Mouse (Mus musculus): ENCODE data around the gene Socs2. TPM values are rescaled to one million over a fixed set of nuclear protein-coding genes. Genes with fewer than 3 reads are reported as not detected.

Gene Socs2
- total RNA-seq, 2 experiments from 2014 or later = 34.3 to 39.3 TPM

DNA sequence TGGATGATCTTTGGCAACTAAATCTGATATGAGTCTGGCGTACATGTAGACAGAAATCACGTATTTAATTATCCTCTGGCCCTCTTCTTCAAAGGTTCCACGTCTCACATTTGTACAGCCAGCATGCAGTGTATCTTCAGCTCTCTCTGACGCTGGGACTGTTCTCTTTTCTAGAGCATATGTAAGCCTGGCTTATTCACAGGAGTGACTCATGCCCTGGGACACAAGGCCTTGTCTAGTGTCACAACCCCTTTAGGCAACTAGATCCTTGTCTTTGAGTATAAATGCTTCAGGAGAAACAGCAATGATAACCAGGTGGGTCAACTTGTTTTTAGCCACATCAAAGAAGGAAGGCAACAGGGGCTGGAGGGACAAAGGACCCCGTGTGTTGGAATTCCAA, 5.7 kb upstream of the Socs2 start:
- DNase-seq = no peak

- no peak for DNase-seq
These were observed 3.3 kb upstream of the Socs2 start for GRCm38 (mm10) chr10:95420284-95420683.

- no peak for DNase-seq
These were observed 2.7 kb upstream of the Socs2 start for GRCm38 (mm10) chr10:95419726-95420125.

DNA sequence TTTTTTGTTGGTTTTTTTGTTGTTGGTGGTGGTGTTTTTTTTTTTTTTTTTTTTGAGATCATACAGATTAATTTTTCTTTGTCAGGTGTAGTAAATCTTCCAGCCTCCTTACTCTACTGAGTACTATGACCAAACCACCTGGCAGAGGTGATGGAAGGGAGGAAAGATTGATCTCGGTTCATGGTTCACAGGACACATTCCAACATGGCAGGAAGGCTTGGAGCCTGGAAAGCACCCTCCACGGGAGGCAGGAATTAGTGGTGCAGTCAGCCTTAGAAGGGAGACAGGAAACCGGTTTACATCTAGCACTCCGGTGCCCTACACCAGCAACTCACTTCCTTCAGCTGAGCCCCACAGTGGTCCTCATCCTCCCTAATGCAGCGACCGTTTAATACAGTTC, 1.7 kb upstream of the Socs2 start:
- no peak for DNase-seq

DNA sequence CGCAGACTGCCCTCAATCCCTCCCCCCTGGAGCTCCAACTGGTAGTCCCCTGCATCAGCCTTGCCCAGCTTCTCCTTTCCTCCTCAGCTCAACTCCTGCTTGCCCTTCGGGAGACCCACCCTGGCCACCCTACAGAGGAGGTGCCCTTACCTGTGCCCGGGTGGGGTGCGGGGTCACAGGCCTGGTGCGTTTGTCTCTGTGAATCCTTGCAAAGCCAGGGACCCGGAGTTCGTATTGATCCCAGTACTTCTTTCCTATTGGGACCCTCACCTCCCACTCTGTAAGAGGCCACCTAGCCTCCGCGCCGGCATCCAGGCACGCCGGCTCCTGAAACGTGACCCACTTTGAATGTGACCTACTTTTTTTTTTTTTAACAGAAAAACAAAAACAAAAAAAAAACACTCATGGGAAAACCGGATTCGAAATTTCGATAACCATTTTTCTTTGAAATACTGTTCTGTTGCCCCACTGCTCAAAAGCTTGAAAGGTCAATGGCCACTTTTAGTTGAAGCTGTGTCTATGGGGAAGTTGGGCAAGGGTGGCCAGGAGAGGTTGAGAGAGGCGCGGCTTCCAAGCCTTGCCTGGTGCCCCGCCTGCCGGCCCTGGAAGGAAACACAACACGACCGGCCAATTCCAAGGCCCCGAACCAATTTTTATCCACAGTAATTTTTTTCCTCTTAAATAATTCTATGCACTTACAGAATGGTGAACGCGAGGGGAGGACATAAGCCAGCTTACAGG, 686 bp upstream of the Socs2 start:
- peak; percentile 82 to 90 for DNase-seq

GRCm38 (mm10) chr10:95416361-95416684, 657 bp downstream of the Socs2 start:
- DNase-seq = no peak

- peak; percentile 76 for DNase-seq
These were observed 1.2 kb downstream of the Socs2 start for GRCm38 (mm10) chr10:95415533-95416360.

GRCm38 (mm10) chr10:95415159-95415532, 1.8 kb downstream of the Socs2 start:
- peak; percentile 56 to 74 for DNase-seq

DNA sequence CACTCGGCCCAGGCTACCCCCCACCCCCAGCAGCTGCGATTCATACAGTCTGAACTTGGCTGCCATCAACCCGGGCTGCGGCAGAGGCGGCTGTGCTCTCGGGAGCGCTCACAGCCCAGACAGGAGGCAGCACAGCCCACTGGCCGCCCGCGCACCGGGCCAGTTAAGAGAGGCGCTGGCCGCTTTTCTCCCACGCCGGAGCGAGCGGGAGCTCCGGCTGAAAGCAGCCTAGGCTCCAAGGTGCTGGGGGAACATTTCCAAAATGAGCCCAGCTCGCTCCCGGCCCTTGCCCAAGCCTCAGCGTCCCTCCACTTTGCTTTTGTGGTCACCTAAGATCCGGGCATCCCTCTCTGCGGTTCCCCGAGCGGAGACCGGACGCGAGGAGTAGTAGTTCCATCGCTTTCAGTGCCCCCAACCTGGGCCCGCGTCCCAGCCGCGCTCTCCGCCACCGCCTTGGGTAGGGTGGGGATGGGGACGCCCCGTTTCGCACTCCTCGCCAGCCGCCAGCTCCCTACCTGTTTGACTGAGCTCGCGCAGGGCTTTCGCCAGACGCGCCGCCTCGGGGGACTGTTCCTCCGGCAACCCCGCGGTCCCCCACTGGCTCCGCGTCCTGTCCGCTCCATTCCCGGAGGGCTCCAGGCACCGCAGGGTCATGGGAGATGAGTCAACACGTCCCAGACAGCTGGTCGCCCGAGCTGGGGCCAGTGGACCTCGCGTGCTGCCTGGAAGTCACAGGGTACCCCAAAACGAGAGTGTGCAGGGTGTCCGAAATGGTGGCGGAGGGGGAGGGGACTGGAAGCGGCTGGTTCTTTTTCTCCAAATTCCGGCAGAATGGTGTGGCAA, 2.4 kb downstream of the Socs2 start:
- DNase-seq = peak; percentile 61 to 70

GRCm38 (mm10) chr10:95411139-95411538, 5.8 kb downstream of the Socs2 start:
- no peak for DNase-seq

GRCm38 (mm10) chr10:95410709-95411108, 6.3 kb downstream of the Socs2 start:
- no peak for DNase-seq

GRCm38 (mm10) chr10:95410209-95410608, 6.8 kb downstream of the Socs2 start:
- DNase-seq = no peak

GRCm38 (mm10) chr10:95409149-95409548, 7.8 kb downstream of the Socs2 start:
- no peak for DNase-seq

GRCm38 (mm10) chr10:95408487-95408886, 8.5 kb downstream of the Socs2 start:
- no peak for DNase-seq

DNA sequence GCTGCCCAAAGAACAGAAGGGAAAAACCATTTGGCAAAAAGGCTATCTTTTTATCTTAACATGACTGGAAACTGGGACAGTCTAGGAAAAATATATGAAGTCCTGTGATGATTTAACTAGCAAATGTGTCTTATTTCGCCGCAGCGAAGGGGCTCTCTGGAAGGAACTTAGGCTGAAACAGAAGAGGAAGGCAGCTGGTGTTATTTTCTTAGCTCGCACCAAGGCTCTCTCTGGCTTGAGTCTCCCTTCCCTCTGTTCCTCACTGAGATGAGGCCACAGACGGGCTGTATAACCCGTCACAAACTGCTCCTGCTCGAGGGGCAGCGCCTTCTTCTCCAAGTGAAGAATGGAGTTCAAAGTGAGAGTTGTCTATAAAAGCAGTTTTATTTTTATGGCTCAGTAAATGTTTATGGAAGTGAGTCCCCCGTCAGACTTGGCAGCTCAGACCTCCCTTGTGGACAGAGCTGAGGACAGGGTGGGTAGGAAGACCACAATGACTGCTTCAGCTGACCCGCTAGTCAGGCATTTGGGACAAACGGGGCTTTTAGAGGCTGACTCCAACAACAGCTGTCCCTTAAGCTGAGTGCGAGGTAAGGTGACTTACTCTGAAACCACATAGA, 9.3 kb downstream of the Socs2 start:
- DNase-seq = no peak

- DNase-seq = no peak
These were observed 12.2 kb downstream of the Socs2 start for GRCm38 (mm10) chr10:95404774-95405173.

DNA sequence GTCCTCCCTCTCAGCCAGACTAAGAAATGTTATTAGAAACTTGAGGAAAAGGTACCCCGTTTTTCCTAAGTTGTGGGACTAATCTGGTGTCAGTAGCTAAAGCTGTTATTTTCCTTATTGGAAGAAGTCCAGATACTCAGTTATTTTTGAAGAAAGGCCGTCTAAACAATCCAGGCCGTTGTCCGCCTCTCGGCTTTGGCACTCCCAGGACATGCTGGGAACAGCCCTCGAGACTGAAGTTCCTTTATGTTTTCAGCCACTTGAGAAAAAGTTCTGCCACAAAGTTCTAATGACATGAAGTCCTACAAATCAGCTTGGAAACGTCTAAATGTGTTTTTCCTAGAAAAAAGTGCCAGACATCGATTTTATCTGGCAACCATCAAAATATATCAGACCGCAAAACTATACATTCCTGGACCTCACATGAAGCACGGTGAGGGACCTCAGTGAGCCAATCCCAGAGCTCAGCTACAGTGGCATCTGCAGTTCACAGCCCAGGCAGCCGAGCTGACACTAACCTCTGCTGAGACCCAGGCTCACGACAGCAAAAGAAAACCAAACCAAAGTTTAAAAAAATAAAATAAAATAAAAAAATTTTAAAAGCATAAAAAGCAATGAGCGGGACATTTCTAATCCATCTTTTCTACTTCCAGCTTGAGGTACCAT, 17.2 kb downstream of the Socs2 start:
- no peak for DNase-seq

GRCm38 (mm10) chr10:95398489-95398888, 18.5 kb downstream of the Socs2 start:
- DNase-seq = peak; percentile 54 to 73

- no peak for DNase-seq
These were observed 19.7 kb downstream of the Socs2 start for GRCm38 (mm10) chr10:95397191-95397835.

DNA sequence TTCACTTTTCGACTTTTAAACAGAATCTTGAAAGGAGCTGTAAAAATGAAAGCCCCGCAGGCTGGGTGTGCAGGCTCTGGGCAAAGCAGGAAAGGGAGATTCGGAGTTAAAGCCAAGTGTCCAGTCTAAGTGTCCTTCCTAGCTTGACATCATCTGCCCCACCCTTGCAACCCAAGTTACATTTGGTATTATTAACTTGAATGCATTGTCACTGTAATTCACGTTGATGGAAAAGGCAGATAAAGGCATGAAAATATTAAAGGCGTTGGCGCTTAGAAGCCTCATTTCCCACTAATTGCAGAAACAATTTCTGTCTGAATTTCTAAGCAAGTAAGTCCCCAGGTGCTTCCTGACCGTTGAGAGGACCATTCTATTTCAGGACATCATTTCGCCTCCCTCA, 20.6 kb downstream of the Socs2 start:
- DNase-seq = peak; percentile 63 to 74
